In the genomic region with DNA sequence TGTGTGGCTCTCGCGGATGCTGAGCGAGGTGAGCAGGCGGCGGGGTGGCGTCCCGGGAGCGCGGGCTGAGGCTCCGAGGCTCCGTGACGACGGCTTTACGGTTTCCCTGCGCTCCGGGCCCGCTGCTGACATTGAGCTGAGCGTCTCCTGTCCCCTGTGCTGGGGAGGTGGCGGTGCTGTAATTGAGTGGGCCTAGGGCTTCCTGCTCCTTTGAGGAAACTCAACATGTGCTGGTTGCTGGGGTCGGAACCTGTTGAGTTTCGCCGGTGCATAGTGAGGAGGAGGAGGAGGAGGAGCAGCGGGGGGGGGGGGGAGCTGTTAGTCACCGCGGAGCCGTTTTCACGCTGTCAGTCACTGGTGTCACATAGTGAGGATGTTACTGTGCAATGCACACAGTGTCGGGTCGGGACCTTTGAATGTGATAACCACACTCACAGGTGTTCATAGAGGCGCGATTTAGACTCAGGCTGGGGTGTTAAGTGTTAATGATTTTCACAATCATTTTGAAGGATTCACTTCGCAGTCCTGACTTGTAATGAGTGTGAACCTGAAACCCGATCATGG, we compare ENCODE assay signal across 8 mouse cellular contexts. TPM values are rescaled to one million over a fixed set of nuclear protein-coding genes. Genes with fewer than 3 reads are reported as not detected.
DNase-seq lines count a peak whose midpoint lies in the region; ATAC-seq and TF ChIP-seq lines count a peak whose summit lies in the region.

No protein-coding gene starts in this region.

- no peak for TF ChIP-seq CTCF in lung, adult 2 months (IDR thresholded peaks at IDR 0.05; ENCODE audit: insufficient read depth, low read length)

- peak overlapping the region; percentile 65 for H3K4me2 ChIP-seq in embryonic facial prominence, embryonic 12.5 days (replicated peaks)
- peak overlapping the region; percentile 70 for H3K4me2 ChIP-seq in intestine, embryonic 16.5 days (ENCODE audit: low read depth, low read length)
- H3K4me2 ChIP-seq in neural tube, embryonic 14.5 days (ENCODE audit: low read depth, low read length): peak overlapping the region; percentile 76

- WGBS in lung, adult 2 months: under 1% methylated on average over 33 of the region's 33 CpGs
- 1% methylated on average over 32 of the region's 33 CpGs for WGBS in embryonic facial prominence, embryonic 12.5 days
- WGBS in intestine, embryonic 16.5 days: under 1% methylated on average over 32 of the region's 33 CpGs
- WGBS in neural tube, embryonic 14.5 days: 2% methylated on average over 30 of the region's 33 CpGs

- peak; percentile 66 for ATAC-seq in embryonic facial prominence, embryonic 12.5 days (ENCODE audit: insufficient number of reproducible peaks, insufficient read depth, low FRiP score, low TSS enrichment)
- ATAC-seq in intestine, embryonic 16.5 days: peak; percentile 24; the same call in 1 of the 2 replicates
- peak; percentile 70 for ATAC-seq in neural tube, embryonic 14.5 days (ENCODE audit: low read depth)

- 0 out of 2 replicates have a peak overlapping the region, but pooled peaks have one; percentile 65 for H3K27ac ChIP-seq in embryonic facial prominence, embryonic 12.5 days
- H3K27ac ChIP-seq in intestine, embryonic 16.5 days (ENCODE audit: low read length): no peak overlapping the region
- peak overlapping the region; percentile 45 for H3K27ac ChIP-seq in neural tube, embryonic 14.5 days (ENCODE audit: low read depth, low read length)

- no peaks in the 10 kb centered on the region for H3K27me3 ChIP-seq in embryonic facial prominence, embryonic 12.5 days
- H3K27me3 ChIP-seq in intestine, embryonic 16.5 days (replicated peaks; ENCODE audit: control insufficient read depth, insufficient read depth, low read length): no peaks in the 10 kb centered on the region
- no peaks in the 10 kb centered on the region for H3K27me3 ChIP-seq in neural tube, embryonic 14.5 days (ENCODE audit: control insufficient read depth, insufficient read depth, low read length)

- H3K4me3 ChIP-seq in lung, adult 2 months (replicated peaks; ENCODE audit: extremely low read depth, low read depth, low read length): peak overlapping the region; percentile 87
- peak overlapping the region; percentile 99 for H3K4me3 ChIP-seq in embryonic facial prominence, embryonic 12.5 days
- peak overlapping the region; percentile 94 for H3K4me3 ChIP-seq in intestine, embryonic 16.5 days (ENCODE audit: low read length)
- peak overlapping the region; percentile 93 for H3K4me3 ChIP-seq in neural tube, embryonic 14.5 days (ENCODE audit: low read depth, low read length)

- no peak for DNase-seq in lung, adult 2 months
- DNase-seq in lung, postnatal 25 days (ENCODE audit: low spot score): no peak
- no peak for DNase-seq in thymus, postnatal 0 days (ENCODE audit: low spot score)
- DNase-seq in right cerebral cortex, postnatal 36 days (ENCODE audit: low spot score in 2 of 2): no peak
- no peak for DNase-seq in lung, adult 18-20 months

- no peaks in the 10 kb centered on the region for H3K9me3 ChIP-seq in embryonic facial prominence, embryonic 12.5 days
- H3K9me3 ChIP-seq in intestine, embryonic 16.5 days (ENCODE audit: control insufficient read depth, low read length): no peaks in the 10 kb centered on the region
- no peaks in the 10 kb centered on the region for H3K9me3 ChIP-seq in neural tube, embryonic 14.5 days (ENCODE audit: control insufficient read depth, low read length)

- peak overlapping the region; percentile 76 for H3K9ac ChIP-seq in embryonic facial prominence, embryonic 12.5 days
- peak overlapping the region; percentile 90 for H3K9ac ChIP-seq in intestine, embryonic 16.5 days (ENCODE audit: low read depth, low read length)
- peak overlapping the region; percentile 54 for H3K9ac ChIP-seq in neural tube, embryonic 14.5 days (replicated peaks; ENCODE audit: low read depth, low read length)

- peaks cover 5% of the 10 kb centered on the region; the same call in 1 of the 2 replicates for H3K4me1 ChIP-seq in lung, adult 2 months (ENCODE audit: control insufficient read depth, insufficient read depth, low read length)
- H3K4me1 ChIP-seq in embryonic facial prominence, embryonic 12.5 days: peaks cover 15% of the 10 kb centered on the region
- H3K4me1 ChIP-seq in intestine, embryonic 16.5 days (ENCODE audit: control insufficient read depth, insufficient read depth, low read length): peaks cover 9% of the 10 kb centered on the region; the same call in 1 of the 2 replicates
- H3K4me1 ChIP-seq in neural tube, embryonic 14.5 days (ENCODE audit: control insufficient read depth, insufficient read depth, low read length): peaks cover 16% of the 10 kb centered on the region

- H3K36me3 ChIP-seq in embryonic facial prominence, embryonic 12.5 days: peaks cover 37% of the 10 kb centered on the region
- H3K36me3 ChIP-seq in intestine, embryonic 16.5 days (ENCODE audit: control insufficient read depth, insufficient read depth, low read length): peaks cover 6% of the 10 kb centered on the region
- peaks cover 23% of the 10 kb centered on the region for H3K36me3 ChIP-seq in neural tube, embryonic 14.5 days (ENCODE audit: control insufficient read depth, insufficient read depth, low read length)

- TF ChIP-seq POLR2A in lung, adult 2 months (IDR thresholded peaks at IDR 0.05; ENCODE audit: borderline replicate concordance, extremely low read depth, low read depth, low read length): no peak

RNA-seq across cellular contexts. Expression of a gene that starts 0.4 kb away (rescaled TPM):
- polyA plus RNA-seq in lung, adult 2 months (2012; rRNA removed): 33.5 and 36.2 TPM in 2 replicates
- 37.7 and 41.3 TPM in 2 replicates for polyA plus RNA-seq in embryonic facial prominence, embryonic 12.5 days (2016; fragmentation: Nextera tagmentation; extraction: Ambion mirVana)
- polyA plus RNA-seq in intestine, embryonic 16.5 days (2015; fragmentation: Nextera tagmentation; extraction: Ambion mirVana): 26.6 and 26.8 TPM in 2 replicates
- 19.6 and 24.7 TPM in 2 replicates for polyA plus RNA-seq in neural tube, embryonic 14.5 days (2014; fragmentation: Nextera tagmentation; extraction: Ambion mirVana)
- 26.9 and 27.9 TPM in 2 replicates for polyA plus RNA-seq in thymus, postnatal 0 days (2015; fragmentation: Nextera tagmentation; extraction: Ambion mirVana)

RNA-seq across cellular contexts. Expression of a gene that starts 16.3 kb away (rescaled TPM):
- polyA plus RNA-seq in lung, adult 2 months (2012; rRNA removed): 34.6 and 38.4 TPM in 2 replicates
- polyA plus RNA-seq in embryonic facial prominence, embryonic 12.5 days (2016; fragmentation: Nextera tagmentation; extraction: Ambion mirVana): 54.2 and 57.1 TPM in 2 replicates
- polyA plus RNA-seq in intestine, embryonic 16.5 days (2015; fragmentation: Nextera tagmentation; extraction: Ambion mirVana): 28.5 and 30.4 TPM in 2 replicates
- 61.6 and 71.9 TPM in 2 replicates for polyA plus RNA-seq in neural tube, embryonic 14.5 days (2014; fragmentation: Nextera tagmentation; extraction: Ambion mirVana)
- 28.0 and 30.2 TPM in 2 replicates for polyA plus RNA-seq in thymus, postnatal 0 days (2015; fragmentation: Nextera tagmentation; extraction: Ambion mirVana)

RNA-seq across cellular contexts. Expression of a gene that starts 16.4 kb away (rescaled TPM):
- polyA plus RNA-seq in lung, adult 2 months (2012; rRNA removed): 34.7 and 40.9 TPM in 2 replicates
- polyA plus RNA-seq in embryonic facial prominence, embryonic 12.5 days (2016; fragmentation: Nextera tagmentation; extraction: Ambion mirVana): 40.0 and 44.0 TPM in 2 replicates
- 47.1 and 48.4 TPM in 2 replicates for polyA plus RNA-seq in intestine, embryonic 16.5 days (2015; fragmentation: Nextera tagmentation; extraction: Ambion mirVana)
- polyA plus RNA-seq in neural tube, embryonic 14.5 days (2014; fragmentation: Nextera tagmentation; extraction: Ambion mirVana): 37.5 and 42.9 TPM in 2 replicates
- polyA plus RNA-seq in thymus, postnatal 0 days (2015; fragmentation: Nextera tagmentation; extraction: Ambion mirVana): 19.9 and 23.7 TPM in 2 replicates

RNA-seq across cellular contexts. Expression of a gene that starts 29.3 kb away (rescaled TPM):
- polyA plus RNA-seq in lung, adult 2 months (2012; rRNA removed): 0.06 TPM in 1 of 2 replicates, not detected in the other
- 0.41 and 0.67 TPM in 2 replicates for polyA plus RNA-seq in embryonic facial prominence, embryonic 12.5 days (2016; fragmentation: Nextera tagmentation; extraction: Ambion mirVana)
- 0.06 and 0.22 TPM in 2 replicates for polyA plus RNA-seq in intestine, embryonic 16.5 days (2015; fragmentation: Nextera tagmentation; extraction: Ambion mirVana)
- 0.12 and 0.44 TPM in 2 replicates for polyA plus RNA-seq in neural tube, embryonic 14.5 days (2014; fragmentation: Nextera tagmentation; extraction: Ambion mirVana)
- 0.05 and 0.13 TPM in 2 replicates for polyA plus RNA-seq in thymus, postnatal 0 days (2015; fragmentation: Nextera tagmentation; extraction: Ambion mirVana)

RNA-seq across cellular contexts. Expression of a gene that starts 50.0 kb away (rescaled TPM):
- polyA plus RNA-seq in lung, adult 2 months (2012; rRNA removed): 122 and 144 TPM in 2 replicates
- polyA plus RNA-seq in embryonic facial prominence, embryonic 12.5 days (2016; fragmentation: Nextera tagmentation; extraction: Ambion mirVana): 33.9 and 36.4 TPM in 2 replicates
- polyA plus RNA-seq in intestine, embryonic 16.5 days (2015; fragmentation: Nextera tagmentation; extraction: Ambion mirVana): 47.4 and 52.0 TPM in 2 replicates
- polyA plus RNA-seq in neural tube, embryonic 14.5 days (2014; fragmentation: Nextera tagmentation; extraction: Ambion mirVana): 27.1 and 28.1 TPM in 2 replicates
- 44.6 and 45.3 TPM in 2 replicates for polyA plus RNA-seq in thymus, postnatal 0 days (2015; fragmentation: Nextera tagmentation; extraction: Ambion mirVana)
